Mouse (Mus musculus) erythroblast, embryonic 14.5 days (primary cell): ENCODE data around the gene Ciart.

Experiments used
- GATA1 ChIP-seq: IDR thresholded peaks from 2 replicates; pipeline ENCODE4 v1.6.1; 2012; ENCODE audit warnings: low read length, inconsistent platforms, mixed read lengths
- TAL1 ChIP-seq: IDR thresholded peaks from 3 replicates; pipeline ENCODE4 v1.6.1; 2012; ENCODE audit warnings: low read length, inconsistent platforms, mixed read lengths

GRCm38 (mm10) chr3:95902373-95902625 is 20.2 kb upstream of the Ciart start:
- TF ChIP-seq GATA1: no peak
- no peak for TF ChIP-seq TAL1
